In genomic region chr13:34326992-34327391, GRCm38 (mm10) we compare ENCODE assay signal across 22 mouse cellular contexts. TPM values are rescaled to one million over a fixed set of nuclear protein-coding genes. Genes with fewer than 3 reads are reported as not detected.
DNase-seq lines count a peak whose midpoint lies in the region; ATAC-seq and TF ChIP-seq lines count a peak whose summit lies in the region.
"Had no signal": no experiment of that assay in that cellular context is flagged by ENCODE, and none has a peak within 500 bp of the region (broad histone marks: within the 10 kb centered on the region; RNA-seq: fewer than 3 reads in every experiment).

No protein-coding gene starts in this region.

- no peaks in the 10 kb centered on the region for H3K27me3 ChIP-seq in forebrain, embryonic 11.5 days (ENCODE audit: control insufficient read depth, insufficient read depth, low read length)
- no peaks in the 10 kb centered on the region for H3K27me3 ChIP-seq in forebrain, postnatal 0 days (ENCODE audit: insufficient read depth, low read length)
- no peaks in the 10 kb centered on the region for H3K27me3 ChIP-seq in liver, postnatal 0 days (ENCODE audit: insufficient read depth, low read length)
- H3K27me3 ChIP-seq: CH12.LX; embryonic facial prominence, embryonic 12.5 days; forebrain, embryonic 12.5 days; heart, embryonic 13.5 days; hindbrain, embryonic 12.5 days had no signal

- no peak overlapping the region for H3K4me3 ChIP-seq in forebrain, embryonic 11.5 days (ENCODE audit: low read depth, low read length)
- no peak overlapping the region for H3K4me3 ChIP-seq in forebrain, postnatal 0 days (ENCODE audit: low read depth, low read length)
- H3K4me3 ChIP-seq in liver, postnatal 0 days (ENCODE audit: low read depth, low read length), result no peak overlapping the region
- H3K4me3 ChIP-seq: embryonic facial prominence, embryonic 12.5 days; forebrain, embryonic 12.5 days; heart, embryonic 13.5 days; hindbrain, embryonic 12.5 days had no signal

- H3K9ac ChIP-seq in forebrain, embryonic 11.5 days (ENCODE audit: low read length), result no peak overlapping the region
- H3K9ac ChIP-seq in forebrain, postnatal 0 days, result no peak overlapping the region
- no peak overlapping the region for H3K9ac ChIP-seq in liver, postnatal 0 days (replicated peaks)
- H3K9ac ChIP-seq: embryonic facial prominence, embryonic 12.5 days; forebrain, embryonic 12.5 days; heart, embryonic 13.5 days; hindbrain, embryonic 12.5 days had no signal

- intact Hi-C loops in heart, postnatal 10 days (cut with DNase I), result no loop called here

- no peaks in the 10 kb centered on the region for H3K36me3 ChIP-seq in forebrain, embryonic 11.5 days (ENCODE audit: control insufficient read depth, insufficient read depth, low read length)
- no peaks in the 10 kb centered on the region for H3K36me3 ChIP-seq in forebrain, postnatal 0 days (ENCODE audit: insufficient read depth)
- H3K36me3 ChIP-seq in liver, postnatal 0 days (replicated peaks; ENCODE audit: insufficient read depth, low read length), result peaks cover 10% of the 10 kb centered on the region
- H3K36me3 ChIP-seq: embryonic facial prominence, embryonic 12.5 days; forebrain, embryonic 12.5 days; heart, embryonic 13.5 days; hindbrain, embryonic 12.5 days had no signal

- H3K4me2 ChIP-seq in forebrain, embryonic 11.5 days (ENCODE audit: low read depth, low read length, severe bottlenecking), result no peak overlapping the region
- H3K4me2 ChIP-seq in forebrain, postnatal 0 days (ENCODE audit: low read depth), result no peak overlapping the region
- no peak overlapping the region for H3K4me2 ChIP-seq in liver, postnatal 0 days (ENCODE audit: low read depth, low read length)
- H3K4me2 ChIP-seq: embryonic facial prominence, embryonic 12.5 days; forebrain, embryonic 12.5 days; hindbrain, embryonic 12.5 days had no signal

- no peaks in the 10 kb centered on the region for H3K4me1 ChIP-seq in forebrain, embryonic 11.5 days (replicated peaks; ENCODE audit: control insufficient read depth, insufficient read depth, low read length)
- H3K4me1 ChIP-seq in forebrain, postnatal 0 days (ENCODE audit: insufficient read depth), result no peaks in the 10 kb centered on the region
- H3K4me1 ChIP-seq in liver, postnatal 0 days (ENCODE audit: insufficient read depth), result peaks cover 59% of the 10 kb centered on the region
- H3K4me1 ChIP-seq: embryonic facial prominence, embryonic 12.5 days; hindbrain, embryonic 12.5 days had no signal

- no peak for TF ChIP-seq CTCF in forebrain, postnatal 0 days (IDR thresholded peaks at IDR 0.05; ENCODE audit: low read depth)
- no peak for TF ChIP-seq CTCF in liver, postnatal 0 days (IDR thresholded peaks at IDR 0.05; ENCODE audit: low read depth)

- H3K27ac ChIP-seq in forebrain, embryonic 11.5 days (ENCODE audit: low read depth, low read length), result no peak overlapping the region
- no peak overlapping the region for H3K27ac ChIP-seq in forebrain, postnatal 0 days (ENCODE audit: low read depth, low read length)
- peak overlapping the region; percentile 40 for H3K27ac ChIP-seq in liver, postnatal 0 days (ENCODE audit: low read depth)
- H3K27ac ChIP-seq: embryonic facial prominence, embryonic 12.5 days; forebrain, embryonic 12.5 days; heart, embryonic 13.5 days; hindbrain, embryonic 12.5 days had no signal

- no peak for ATAC-seq in forebrain, embryonic 11.5 days (replicated peaks; ENCODE audit: low FRiP score)
- ATAC-seq in forebrain, postnatal 0 days, result no peak
- ATAC-seq in liver, postnatal 0 days, result no peak
- ATAC-seq: forebrain, embryonic 16.5 days; hindbrain, embryonic 16.5 days; inflammation-experienced regulatory T-cells, adult 6 months had no signal

- peak; percentile 28 for DNase-seq in forebrain, embryonic 11.5 days (ENCODE audit: low spot score)
- no peak for DNase-seq in forebrain, postnatal 0 days
- peak; percentile 29 for DNase-seq in 3T3-L1 (ENCODE audit: low read depth, low spot score)
- peak; percentile 34 for DNase-seq in NIH3T3 (ENCODE audit: low read depth)
- DNase-seq in liver, postnatal 0 days, result no peak
- no peak for DNase-seq in gastrocnemius, postnatal 4 days (ENCODE audit: low spot score in 2 of 2)
- no peak for DNase-seq in heart, postnatal 10 days
- DNase-seq: adrenal gland, postnatal 10 days; cerebellum, adult 11 months; cerebellum, adult 8-10 months; cerebellum, postnatal 25 days; gastrocnemius, postnatal 14 days; heart, adult 11 months; heart, postnatal 4 days had no signal

- H3K9me3 ChIP-seq in forebrain, embryonic 11.5 days (ENCODE audit: control insufficient read depth, low read length), result no peaks in the 10 kb centered on the region
- no peaks in the 10 kb centered on the region for H3K9me3 ChIP-seq in forebrain, postnatal 0 days (ENCODE audit: low read length)
- H3K9me3 ChIP-seq in liver, postnatal 0 days (ENCODE audit: low read length), result no peaks in the 10 kb centered on the region
- H3K9me3 ChIP-seq: embryonic facial prominence, embryonic 12.5 days; forebrain, embryonic 12.5 days; heart, embryonic 13.5 days; hindbrain, embryonic 12.5 days had no signal

- TF ChIP-seq EP300 in liver, postnatal 0 days (IDR thresholded peaks at IDR 0.05; ENCODE audit: low read depth), result no peak

- 86% methylated on average over 1 of the region's 1 CpGs for WGBS in forebrain, embryonic 11.5 days
- WGBS in forebrain, postnatal 0 days, result 95% methylated on average over 1 of the region's 1 CpGs
- 73% methylated on average over 1 of the region's 1 CpGs for WGBS in liver, postnatal 0 days (ENCODE audit: insufficient replicate concordance)

RNA-seq across cellular contexts. Expression of gene Slc22a23, which starts 18.0 kb away (rescaled TPM):
- polyA plus RNA-seq in forebrain, embryonic 11.5 days (2014; fragmentation: Nextera tagmentation; extraction: Ambion mirVana), result 16.9 and 18.5 TPM in 2 replicates
- total RNA-seq in forebrain, postnatal 0 days (2014; rRNA removed), result 74.8 and 87.9 TPM in 2 replicates
- 8.7 and 10.3 TPM in 2 replicates for polyA plus RNA-seq in forebrain, postnatal 0 days (2015; fragmentation: Nextera tagmentation; extraction: Ambion mirVana)
- 6.6 and 7.0 TPM in 2 replicates for polyA plus RNA-seq in liver, postnatal 0 days (2015; fragmentation: Nextera tagmentation; extraction: Ambion mirVana)
- 1 to 10 TPM; 7.4 to 7.8 TPM for total RNA-seq in gastrocnemius, postnatal 4 days (2021)
- 1 to 10 TPM; 7.1 to 7.3 TPM for total RNA-seq in heart, postnatal 10 days (2021)

Comparison
In these comparisons a context has a peak if more than half of its experiments do, and no peak if none do; other contexts are left out.
1. DNase-seq: peak in forebrain, embryonic 11.5 days (single experiment), 3T3-L1 (single experiment) and NIH3T3 (single experiment); none in forebrain, postnatal 0 days (single experiment), liver, postnatal 0 days (single experiment), gastrocnemius, postnatal 4 days (0 of 2) and heart, postnatal 10 days (0 of 2).